Mouse (Mus musculus): Measurements from ENCODE around the gene Gm16253.

DNA sequence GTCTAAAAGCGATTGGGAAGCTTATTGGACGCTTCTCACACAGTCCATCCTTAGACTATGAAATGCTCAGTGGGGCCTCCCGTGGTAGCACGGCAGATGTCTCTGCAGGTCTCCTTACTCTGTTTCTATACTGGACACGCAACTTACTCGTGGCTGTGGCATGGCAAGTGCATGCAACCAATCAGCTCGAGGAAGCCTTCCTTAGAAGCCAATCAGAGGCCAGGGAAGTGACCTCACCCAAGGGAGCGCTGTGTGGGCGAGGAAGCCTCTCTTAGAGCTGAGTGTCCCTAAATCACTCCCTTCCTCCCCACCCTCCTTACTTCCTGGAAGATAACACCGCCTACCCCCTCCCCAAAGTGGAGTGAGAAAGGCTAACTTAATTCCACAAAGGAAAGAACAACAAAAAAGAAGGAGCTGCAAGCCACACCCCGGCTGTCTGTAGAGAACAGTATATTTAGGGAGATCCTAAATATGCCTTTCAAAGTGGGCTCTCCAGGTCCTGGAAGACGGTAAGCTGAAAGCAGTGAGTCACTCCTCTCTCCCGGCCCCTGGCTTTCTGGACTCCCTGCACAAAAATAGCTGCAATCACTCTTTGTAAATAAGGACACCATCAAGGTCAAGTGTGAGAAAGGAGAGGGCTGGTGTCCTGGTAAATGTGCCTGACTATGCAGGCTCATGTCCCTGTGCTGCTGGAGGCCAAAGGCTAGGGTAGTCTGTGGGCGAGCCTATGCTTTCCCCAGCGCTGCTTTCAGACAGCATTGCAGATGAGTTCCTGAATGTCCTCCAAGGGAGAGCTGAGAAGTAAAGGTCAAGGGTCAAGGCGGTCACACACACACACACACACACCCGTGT lies at the start of gene Gm16253:
- no peak for TF ChIP-seq POLR2A (IDR thresholded peaks at IDR 0.05; ENCODE audit: borderline replicate concordance, extremely low read depth, insufficient read depth, insufficient read length, poor library complexity, severe bottlenecking)
- TF ChIP-seq CTCF (IDR thresholded peaks at IDR 0.05; ENCODE audit: borderline replicate concordance, extremely low read depth, insufficient read depth, insufficient read length), result no peak

Measured in brain, embryonic 14.5 days (tissue).